Mouse (Mus musculus) spleen, embryonic (tissue): ENCODE measurements at regions not wholly inside any gene's neighbourhood (a gene's known extent, or its start where the extent isn't known, plus 50 kb on each side); places are given as distances from the start of the nearest gene placed in this dataset.

Source experiments
- CTCF ChIA-PET: fragments of 350-600 bp; sonication (Branson Sonifier 250); formaldehyde crosslinking; loops from one replicate; lab custom pipeline; 2022; lab: Charles Lee

GRCm38 (mm10) chr15:61417506-61417905, 494.7 kb upstream of the A1bg start:
- CTCF ChIA-PET = no interaction called here

DNA sequence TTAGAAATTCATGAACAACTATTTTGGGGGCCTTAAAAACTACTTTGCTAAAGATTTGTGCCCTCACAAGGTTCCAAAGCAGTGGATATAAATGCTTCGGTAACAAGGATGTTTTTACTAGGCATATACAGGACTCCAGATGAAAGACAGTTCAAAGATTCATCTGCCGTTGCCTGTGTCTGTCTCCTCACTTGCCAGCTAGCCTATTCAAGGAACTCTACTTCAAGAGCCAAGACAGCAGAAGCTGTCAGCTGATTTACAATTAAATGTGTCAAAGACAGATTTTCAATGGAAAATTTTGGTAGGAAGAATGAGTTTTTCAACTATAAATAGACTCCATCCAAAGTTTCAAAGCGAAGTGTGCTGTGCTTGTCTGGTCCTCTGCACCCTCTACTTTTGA, 494.0 kb upstream of the A1bg start:
- CTCF ChIA-PET = no interaction called here

- CTCF ChIA-PET = interaction anchor here (0.6 kb wide), 1 partner anchor 1008 kb away, joined by 3 read pairs; no protein-coding TSS in a partner anchor
Measured at GRCm38 (mm10) chr15:61415626-61416025, 492.8 kb upstream of the A1bg start.

- CTCF ChIA-PET = no interaction called here
Measured at GRCm38 (mm10) chr15:61411821-61412220, 489.0 kb upstream of the A1bg start.

DNA sequence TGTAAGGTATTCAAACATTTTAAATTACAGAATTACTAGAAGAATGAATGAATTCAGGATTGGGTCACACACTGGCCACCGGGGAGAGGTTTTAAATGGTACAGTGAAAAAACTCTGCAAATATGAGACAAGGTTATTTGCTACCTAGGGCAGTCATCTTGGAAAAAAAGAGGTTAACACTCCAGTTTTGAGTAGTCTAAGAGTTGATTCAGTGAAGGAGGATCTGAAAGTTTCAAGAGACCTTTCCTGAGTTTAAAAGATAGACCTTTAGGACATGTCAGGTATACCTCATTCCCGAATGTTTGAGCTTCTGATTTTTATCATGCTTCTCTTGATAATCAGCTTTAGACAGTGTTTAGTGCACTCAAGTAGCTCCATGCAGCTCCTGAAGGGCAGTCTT, 488.0 kb upstream of the A1bg start:
- CTCF ChIA-PET = no interaction called here

- CTCF ChIA-PET = no interaction called here
Measured at GRCm38 (mm10) chr15:61408621-61409020, 485.8 kb upstream of the A1bg start.

GRCm38 (mm10) chr15:61400720-61401119, 477.9 kb upstream of the A1bg start:
- CTCF ChIA-PET = interaction anchor here (0.7 to 0.8 kb wide), 2 partner anchors 583 to 619 kb away, joined by 8 to 11 read pairs; no protein-coding TSS in a partner anchor

DNA sequence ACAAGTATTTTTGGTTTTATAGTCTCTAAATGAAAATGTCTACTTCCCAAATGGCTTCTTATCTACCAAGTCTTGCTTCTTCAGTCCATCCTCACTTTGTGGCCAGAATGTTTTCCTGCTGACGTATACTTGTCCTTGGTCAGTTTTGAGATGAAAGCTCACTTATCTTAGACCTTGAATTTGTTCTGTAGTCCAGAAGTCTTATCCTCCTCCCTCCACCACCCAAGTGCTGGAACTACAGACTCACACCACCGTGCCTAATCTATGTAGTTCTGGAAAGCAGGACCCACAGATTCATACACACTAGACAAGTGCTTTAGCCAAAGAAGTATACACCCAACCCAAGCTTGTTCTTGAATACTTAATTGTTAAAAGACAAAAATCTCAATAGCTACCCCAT, 477.2 kb upstream of the A1bg start:
- CTCF ChIA-PET = interaction anchor here (0.6 to 0.8 kb wide), 2 partner anchors 446 to 619 kb away, joined by 3 to 11 read pairs; no protein-coding TSS in a partner anchor

GRCm38 (mm10) chr15:61398829-61399228, 476.0 kb upstream of the A1bg start:
- CTCF ChIA-PET = interaction anchor here (0.5 kb wide), 1 partner anchor 1718 kb away, joined by 3 read pairs; no protein-coding TSS in a partner anchor

- CTCF ChIA-PET = no interaction called here
Measured at GRCm38 (mm10) chr15:61397061-61397460, 474.2 kb upstream of the A1bg start.

GRCm38 (mm10) chr15:61395296-61395826, 472.5 kb upstream of the A1bg start:
- CTCF ChIA-PET = no interaction called here

- CTCF ChIA-PET = no interaction called here
Measured at GRCm38 (mm10) chr15:61380666-61381065, 457.9 kb upstream of the A1bg start.

DNA sequence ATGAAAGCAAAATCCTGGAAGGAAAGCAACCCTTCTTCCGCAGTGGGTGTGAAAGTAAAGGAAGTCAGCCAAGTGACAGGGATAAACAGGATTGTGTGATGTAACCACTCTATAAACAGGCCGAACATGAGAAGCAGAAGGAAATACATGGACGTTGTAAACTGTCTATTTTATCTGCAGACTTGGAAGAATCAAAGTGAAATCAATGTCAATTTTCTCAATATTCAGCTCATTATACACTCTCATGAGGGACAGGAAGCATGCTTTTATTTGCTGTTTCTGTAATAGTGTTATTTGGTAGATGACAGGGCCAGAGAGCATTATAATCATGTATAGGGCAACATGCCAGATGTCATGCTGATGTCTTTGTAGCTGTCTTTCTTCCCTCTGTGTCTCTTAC, 443.5 kb upstream of the A1bg start:
- CTCF ChIA-PET = no interaction called here

- CTCF ChIA-PET = no interaction called here
Measured at GRCm38 (mm10) chr15:61365511-61365910, 442.7 kb upstream of the A1bg start.

DNA sequence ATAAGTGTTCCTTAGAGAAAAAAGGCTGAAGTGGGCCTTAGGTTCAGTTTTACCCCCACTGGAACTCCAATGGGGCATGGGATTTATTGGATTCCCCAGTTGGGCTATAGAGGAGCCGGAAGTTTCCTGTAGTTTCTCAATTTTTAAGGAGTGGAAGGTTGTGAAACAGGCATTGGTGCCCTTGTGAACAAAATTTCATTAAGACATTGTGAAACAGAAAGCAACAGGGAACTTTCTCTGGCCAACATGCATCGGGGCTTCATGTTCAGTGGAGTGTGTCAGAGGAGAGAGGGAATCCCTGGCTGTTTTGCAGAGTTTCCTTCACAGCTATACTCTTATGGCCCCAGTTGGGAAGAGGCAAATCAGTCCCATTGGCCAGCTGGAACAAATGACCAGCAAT, 441.6 kb upstream of the A1bg start:
- CTCF ChIA-PET = no interaction called here

- CTCF ChIA-PET = no interaction called here
Measured at GRCm38 (mm10) chr15:61361254-61361653, 438.4 kb upstream of the A1bg start.

DNA sequence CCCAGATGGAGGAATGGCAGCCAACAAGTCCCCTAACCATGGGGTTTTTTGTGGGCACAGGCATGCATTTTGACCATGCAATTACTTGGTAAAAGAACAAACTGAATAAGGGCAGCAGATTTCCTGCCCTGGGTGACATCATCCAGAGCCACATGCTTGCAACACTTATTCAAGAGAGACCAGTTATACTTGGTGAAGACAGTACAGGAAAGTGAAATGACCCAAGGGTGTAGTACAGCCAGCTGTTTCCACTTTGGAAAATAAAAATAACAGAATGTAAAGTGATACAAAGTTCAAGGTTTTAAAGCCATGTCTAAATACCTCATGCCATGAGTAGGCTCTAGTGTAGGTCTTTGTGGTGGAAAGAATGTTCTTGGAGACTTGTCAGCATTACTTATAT, 432.5 kb upstream of the A1bg start:
- CTCF ChIA-PET = no interaction called here

DNA sequence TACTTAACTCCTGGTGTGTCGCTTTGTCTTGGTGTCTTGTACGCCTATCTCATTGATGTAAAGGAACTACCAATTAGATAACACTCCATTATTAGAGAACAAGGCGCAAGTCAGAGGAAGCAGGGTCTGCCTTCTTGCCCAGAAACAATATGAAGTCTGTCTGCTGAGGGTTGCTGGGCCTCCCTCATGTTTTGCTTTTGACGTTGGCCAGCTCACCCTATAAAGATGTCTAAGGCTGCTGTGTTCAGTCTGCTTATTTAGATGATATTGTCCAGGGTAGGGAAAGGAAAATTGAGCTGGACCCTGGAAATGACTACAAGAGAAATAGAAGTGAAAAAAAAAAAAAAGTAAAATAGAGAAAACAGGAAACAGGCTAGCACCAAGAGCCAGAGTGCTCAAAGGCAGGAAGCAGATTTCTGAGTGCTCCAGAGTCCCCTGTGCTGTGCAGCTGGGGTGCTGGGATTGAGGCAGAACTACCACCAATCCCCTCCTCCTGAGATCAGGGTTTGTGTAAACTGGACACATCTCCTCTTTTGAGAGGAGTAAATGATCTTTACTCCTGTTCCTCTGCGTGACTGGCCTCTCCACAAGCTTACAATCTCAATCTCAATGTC, 429.0 kb upstream of the A1bg start:
- CTCF ChIA-PET = no interaction called here

GRCm38 (mm10) chr15:61345101-61345500, 422.3 kb upstream of the A1bg start:
- CTCF ChIA-PET = no interaction called here

GRCm38 (mm10) chr15:61342618-61343017, 419.8 kb upstream of the A1bg start:
- CTCF ChIA-PET = no interaction called here

GRCm38 (mm10) chr15:61327925-61328324, 405.1 kb upstream of the A1bg start:
- CTCF ChIA-PET = no interaction called here

DNA sequence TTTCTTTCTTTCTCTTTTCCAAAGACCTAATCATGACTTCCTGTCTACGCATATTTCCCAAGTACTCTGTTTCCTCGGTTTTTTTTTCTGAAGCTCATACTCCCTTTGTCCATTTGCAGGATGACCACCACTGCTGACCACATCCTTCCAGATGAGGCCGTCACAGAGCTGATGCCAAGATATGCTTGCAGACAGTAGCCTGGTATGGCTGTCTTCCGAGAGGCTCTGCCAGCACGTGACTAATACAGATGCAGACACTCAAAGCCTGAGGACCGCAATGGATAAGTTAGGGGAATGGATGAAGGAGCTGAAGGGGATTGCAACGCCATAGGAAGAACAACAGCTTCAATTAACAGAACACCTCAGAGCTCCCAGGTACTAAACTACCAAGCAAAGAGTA, 399.4 kb upstream of the A1bg start:
- CTCF ChIA-PET = no interaction called here

GRCm38 (mm10) chr15:61309452-61310165, 386.8 kb upstream of the A1bg start:
- CTCF ChIA-PET = no interaction called here
